Mouse (Mus musculus): ENCODE data around the gene Zfp600.
"Not testable (repeated sequence)": the region's sequence is repeated elsewhere in the genome, so short reads cannot be mapped to it uniquely, and the experiment has no call there.

The Zfp600 gene

DNA sequence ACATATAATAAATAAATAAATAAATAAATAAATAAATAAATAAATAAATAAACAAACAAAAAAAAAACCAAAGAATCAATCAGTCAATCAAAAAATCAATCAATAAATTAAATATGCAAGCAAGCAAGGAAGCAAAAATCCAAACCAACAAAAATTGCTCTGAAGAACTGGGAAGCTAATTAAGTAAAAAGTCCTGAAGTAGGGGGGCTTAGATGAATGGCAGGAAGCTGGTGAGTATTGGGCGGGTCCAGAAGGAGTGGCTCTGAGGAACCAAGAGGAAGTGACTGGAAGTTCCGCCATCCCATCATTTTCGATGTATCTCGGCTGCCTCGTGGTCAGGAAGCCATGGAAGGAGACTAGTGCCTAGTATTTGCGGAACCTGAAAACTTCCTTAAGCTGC, at the start of gene Zfp600:
Gene Zfp600 (plus strand): TSS at position 301 of the 400 bp plus-strand sequence.
- CTCF ChIA-PET, result not testable (repeated sequence)

DNA sequence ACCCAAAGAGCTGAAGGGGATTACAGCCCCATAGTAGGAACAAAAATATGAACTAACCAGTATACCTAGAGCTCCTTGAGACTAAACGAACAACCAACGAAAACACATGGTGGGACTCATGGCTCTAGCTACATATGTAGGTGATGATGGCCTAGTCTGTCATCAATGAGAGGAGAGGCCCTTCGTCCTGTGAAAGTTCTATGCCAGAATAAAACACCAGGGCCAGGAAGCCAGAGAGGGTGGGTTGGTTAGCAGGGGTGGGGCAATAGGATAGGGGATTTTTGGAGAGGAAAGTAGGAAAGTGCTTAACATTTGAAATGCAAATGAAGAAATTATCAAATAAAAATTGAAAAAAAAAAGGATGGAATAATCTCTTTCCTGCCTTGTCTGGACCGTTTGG, 6.3 kb downstream of the Zfp600 start:
- CTCF ChIA-PET, result not testable (repeated sequence)

DNA sequence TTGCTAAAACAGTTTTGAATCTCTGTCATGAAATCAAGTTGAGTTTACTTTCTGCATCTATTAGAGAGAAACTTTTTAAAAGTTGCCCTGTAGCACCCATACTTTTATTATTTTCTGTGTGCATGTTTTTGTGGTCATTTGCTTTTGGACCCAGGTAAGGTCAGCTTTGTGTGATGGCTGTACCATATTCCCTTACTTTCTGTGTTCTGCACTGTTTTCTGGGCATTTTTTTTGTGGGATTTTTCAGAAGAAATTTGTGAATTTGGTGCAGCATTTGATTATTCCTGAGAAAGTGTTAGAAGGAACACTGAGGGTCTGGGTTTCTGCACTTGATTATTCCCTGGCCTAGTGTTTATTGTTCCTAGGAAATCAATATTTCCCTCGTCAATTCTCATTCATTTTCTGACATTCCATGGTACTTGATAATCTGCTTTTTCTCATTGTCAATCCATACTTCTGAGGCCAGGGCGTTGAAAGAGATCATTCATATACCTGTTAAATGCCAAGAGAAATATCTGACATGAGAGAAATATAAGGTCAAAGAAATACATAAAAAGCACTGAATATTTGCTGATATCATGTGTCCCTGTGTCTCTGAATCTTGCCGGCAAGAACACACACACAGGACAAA, 10.7 kb downstream of the Zfp600 start:
- CTCF ChIA-PET, result not testable (repeated sequence)

DNA sequence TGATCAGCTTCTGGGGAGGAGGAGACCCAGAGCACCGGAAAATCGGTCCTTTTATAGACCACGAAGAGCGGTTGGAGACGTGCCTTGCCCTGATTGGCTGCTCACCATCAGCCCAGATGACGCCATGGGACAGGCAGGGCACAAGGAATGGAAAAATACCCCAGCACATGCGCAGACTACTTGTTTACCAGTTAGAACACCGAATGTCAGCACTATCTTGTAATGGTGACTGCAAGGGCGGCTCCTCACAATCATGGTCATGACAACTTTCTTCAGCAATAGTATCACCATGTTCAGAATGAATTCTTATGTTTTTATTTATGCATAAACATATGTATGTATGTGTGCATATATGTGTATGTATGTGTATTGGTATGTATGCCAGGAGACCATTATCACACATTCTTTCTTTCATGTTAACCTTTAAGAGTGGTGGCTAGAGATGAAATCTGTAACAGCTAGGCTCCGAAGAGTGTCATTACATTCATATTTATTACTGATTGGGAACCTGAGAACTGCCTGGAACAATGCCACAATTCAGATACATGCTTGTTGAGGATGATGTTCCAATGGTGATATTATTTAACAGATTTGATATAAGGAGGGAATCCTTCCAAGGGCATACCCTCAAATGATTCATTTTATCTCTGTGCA, 11.4 kb downstream of the Zfp600 start:
- CTCF ChIA-PET, result not testable (repeated sequence)

DNA sequence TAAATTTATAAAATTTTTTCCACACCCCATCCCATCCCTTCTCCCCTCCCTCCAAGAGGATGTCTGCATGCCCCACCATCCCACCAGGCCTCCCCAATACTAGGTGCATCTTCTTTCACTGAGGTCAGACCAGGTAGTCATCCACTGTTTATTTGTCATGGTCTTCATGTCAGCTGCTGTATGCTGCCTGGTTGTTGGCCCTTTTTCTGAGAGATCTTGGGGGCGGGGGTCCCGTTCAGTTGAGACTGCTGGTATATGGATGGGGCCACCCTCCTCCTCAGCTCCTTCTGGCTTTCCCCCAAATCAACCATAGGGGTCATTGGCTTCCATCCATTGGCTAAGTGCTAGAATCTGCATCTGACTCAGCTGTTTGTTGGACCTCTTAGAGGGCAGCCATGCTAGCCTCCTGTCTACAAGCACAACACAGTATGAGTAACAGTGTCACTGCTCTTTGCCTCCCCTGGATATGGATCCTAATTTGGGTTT, 12.1 kb downstream of the Zfp600 start:
- CTCF ChIA-PET, result not testable (repeated sequence)

DNA sequence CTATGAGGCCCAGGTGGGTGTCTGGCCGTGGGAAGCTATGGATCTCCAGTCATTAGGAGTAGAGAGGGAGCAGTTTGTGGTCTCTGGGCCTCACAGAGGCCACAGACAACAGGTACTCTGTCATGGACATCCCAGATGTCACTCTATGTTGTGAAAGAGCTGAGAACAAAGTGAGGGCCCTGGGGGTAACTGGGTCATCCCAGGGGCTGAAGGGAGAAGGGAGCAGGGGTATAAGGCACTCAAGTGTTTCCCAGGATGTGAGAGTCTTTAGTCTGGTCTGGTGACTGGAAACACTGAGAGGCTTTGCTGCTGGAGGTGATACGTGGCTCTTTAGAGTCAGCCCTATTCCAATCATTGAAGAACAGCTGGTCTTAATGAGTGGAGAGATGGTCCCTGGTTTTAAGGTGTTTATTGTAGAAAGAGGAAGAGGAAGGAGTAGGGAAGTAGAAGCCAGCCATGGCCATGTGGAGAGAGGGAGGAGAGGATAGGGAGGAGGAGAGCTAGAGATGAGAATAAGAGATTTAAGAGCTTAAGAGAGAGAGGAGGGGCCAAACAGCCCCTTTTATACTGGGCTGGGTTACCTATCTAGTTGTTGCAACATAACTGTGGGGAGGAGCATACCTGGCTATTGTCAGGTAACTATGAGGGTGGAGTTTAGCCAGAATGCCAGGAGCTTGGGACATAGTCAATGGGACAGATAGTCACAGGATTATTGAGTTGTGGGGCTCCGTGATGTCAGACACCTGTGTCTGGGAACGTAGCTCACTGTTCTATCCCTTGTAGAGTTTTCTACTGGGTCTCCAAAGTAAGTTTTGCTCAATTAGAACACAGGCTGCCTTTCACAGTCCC, 17.0 kb downstream of the Zfp600 start:
- CTCF ChIA-PET, result not testable (repeated sequence)

DNA sequence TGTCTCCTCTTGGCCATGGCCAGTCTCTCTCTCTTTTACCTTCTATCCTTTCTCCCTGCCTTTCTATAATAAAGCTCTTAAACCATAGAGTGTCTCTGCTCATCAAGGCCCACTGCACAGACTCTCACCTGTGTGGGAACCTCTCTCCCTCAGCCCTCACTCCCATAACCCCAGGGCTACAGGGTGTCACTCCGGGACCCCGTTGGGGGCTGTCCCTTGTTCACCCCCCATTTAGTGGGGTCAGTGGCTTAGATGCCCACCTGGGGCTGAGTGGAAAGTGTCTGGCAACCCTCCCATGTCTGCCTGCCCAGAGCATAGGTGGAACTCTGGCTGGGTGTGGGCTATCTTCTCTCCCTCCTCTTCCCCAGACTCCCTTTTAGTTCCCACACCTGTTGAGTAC, 47.7 kb downstream of the Zfp600 start:
- CTCF ChIA-PET, result not testable (repeated sequence)

DNA sequence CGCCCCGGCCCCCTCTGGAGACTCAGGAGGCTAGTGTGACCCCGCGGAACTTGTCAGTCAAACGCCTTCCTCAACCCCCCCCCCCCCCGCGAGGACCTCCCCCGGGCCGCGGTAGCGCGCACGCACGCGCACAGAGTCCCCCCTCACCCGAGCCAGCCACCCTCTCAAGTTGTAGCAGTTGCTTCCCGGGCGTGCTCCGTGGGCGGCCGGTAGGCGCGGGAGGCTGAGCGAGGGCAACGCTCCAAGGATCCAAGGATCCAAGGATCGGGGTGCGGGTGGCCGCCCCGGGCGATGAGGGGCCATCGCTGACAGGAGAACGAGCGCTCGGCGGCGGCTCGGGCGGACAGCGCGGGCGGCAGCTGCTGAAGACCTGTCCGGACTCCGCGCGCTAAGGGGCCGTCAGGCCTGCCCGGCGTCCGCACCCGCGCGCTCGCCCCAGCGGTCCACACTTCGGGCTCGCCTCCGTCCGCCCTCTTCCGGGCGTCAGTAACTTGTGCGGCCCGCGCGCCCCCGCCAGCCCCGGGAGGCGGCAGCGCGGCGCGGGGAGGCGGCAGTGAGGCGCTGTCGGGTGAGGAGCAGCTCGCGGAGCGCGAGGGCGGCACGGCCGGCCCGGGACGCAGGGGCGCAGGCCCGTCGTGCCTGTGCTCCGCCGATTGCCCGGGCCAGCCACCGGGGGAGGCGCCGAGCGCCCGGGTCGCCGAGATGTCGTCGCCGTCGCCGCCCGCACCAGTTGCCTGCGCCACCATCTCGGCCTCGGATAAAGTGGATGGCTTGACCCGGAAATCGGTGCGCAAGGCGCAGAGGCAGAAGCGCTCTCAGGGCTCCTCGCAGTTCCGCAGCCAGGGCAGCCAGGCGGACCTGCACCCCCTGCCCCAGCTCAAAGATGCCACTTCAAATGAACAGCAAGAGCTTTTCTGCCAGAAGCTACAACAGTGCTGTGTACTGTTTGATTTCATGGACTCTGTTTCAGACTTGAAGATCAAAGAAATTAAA, 82.9 kb downstream of the Zfp600 start:
- CTCF ChIA-PET, result not testable (repeated sequence)

DNA sequence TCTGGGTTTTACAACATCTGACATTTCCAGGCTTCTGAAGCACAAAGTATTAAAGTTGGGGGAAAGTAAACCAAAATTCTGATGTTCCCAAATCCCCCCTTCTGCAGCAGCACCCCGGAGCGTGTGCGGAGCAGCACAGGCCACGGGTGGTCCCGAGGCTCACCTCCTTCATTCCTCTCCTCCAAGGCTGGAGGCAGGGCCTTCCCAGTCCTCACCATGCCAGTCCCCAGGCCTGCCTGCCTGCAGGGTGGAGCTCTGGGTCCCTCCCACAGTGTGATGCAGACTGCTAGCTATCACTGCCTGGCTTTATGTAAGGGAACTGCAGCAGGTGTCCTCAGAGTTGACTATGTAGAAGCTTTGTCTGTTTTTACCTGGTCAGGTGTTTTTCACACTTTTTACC, 85.5 kb downstream of the Zfp600 start:
- CTCF ChIA-PET, result not testable (repeated sequence)

Data from spleen, embryonic (tissue).